Mouse (Mus musculus): ENCODE results near the gene Pyroxd1. TPM values are rescaled to one million over a fixed set of nuclear protein-coding genes. Genes with fewer than 3 reads are reported as not detected.

The Pyroxd1 gene
- 2.6 TPM for polyA plus RNA-seq (2012; fragmentation: generic; extraction: Trizol)
- long read RNA-seq, experiment 1, transcript Pyroxd1-201 (12 exons, 2,831 nt): major isoform, 16 of 17 reads
- long read RNA-seq, experiment 1, partial matches to known transcripts: 1 of 17 reads
- long read RNA-seq, experiment 1, other reads (novel, unspliced or antisense): 0 of 17 reads
- long read RNA-seq, experiment 2, transcript Pyroxd1-201 (12 exons, 2,831 nt): major isoform, 54 of 62 reads
- long read RNA-seq, experiment 2, partial matches to known transcripts: 1 of 62 reads
- long read RNA-seq, experiment 2, other reads (novel, unspliced or antisense): 6 of 62 reads

DNA sequence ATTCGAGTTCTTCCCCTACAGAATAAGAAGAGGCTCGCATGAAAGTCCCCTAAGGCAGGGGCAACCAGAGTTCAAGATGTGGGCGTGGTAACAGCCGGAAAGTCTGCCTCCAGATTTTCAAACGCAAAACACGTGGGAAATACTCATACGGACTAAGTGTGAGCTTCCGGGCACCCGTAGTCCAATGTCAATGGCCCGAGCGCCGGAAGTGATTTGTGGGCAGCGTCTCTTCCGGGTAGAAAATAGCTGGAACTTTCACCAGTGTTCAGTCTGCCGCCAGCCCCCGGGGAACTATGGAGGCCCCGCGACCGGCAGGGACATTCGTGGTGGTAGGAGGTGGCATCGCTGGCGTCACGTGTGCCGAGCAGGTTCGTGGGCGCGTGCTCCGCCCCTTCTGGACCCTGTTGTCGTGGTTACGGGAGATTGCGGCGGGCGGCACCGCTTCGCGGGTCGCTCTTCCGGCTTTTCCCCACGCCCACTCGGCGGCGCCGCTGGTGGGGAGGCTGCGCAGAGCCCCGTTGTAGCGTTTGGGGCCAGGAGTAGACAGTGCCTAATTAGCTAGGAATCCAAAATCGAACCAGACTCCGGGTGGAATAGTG, at the start of gene Pyroxd1:
Pyroxd1 (plus strand) TSS at position 215 of the 599 bp plus-strand sequence.
- peak within 1 kb of the TSS; percentile 64 for H3ac ChIP-seq (ENCODE audit: control insufficient read depth, insufficient read length, low read depth)
- peaks cover 3% of the 10 kb centered on the region for H3K79me3 ChIP-seq (ENCODE audit: low read depth)
- H3K79me2 ChIP-seq (ENCODE audit: control insufficient read depth, insufficient read depth): peaks cover 13% of the 10 kb centered on the region
- H3K4me3 ChIP-seq (ENCODE audit: insufficient read depth, poor library complexity, severe bottlenecking): peak within 1 kb of the TSS; percentile 48
- H3K27me3 ChIP-seq (ENCODE audit: control insufficient read depth, insufficient read depth, insufficient read length): no peaks in the 10 kb centered on the region
- TF ChIP-seq MYOD1 (IDR thresholded peaks at IDR 0.05; ENCODE audit: control insufficient read depth, insufficient read length, low read depth) (no peak), CTCF (IDR thresholded peaks at IDR 0.05; ENCODE audit: control insufficient read depth, insufficient read depth, insufficient read length) (no peak), FOSL1 (IDR thresholded peaks at IDR 0.05; ENCODE audit: insufficient read depth, low read length, poor library complexity, severe bottlenecking) (no peak), MYOG (IDR thresholded peaks at IDR 0.05; ENCODE audit: control insufficient read depth, extremely low read depth, insufficient read length) (no peak), CEBPB (IDR thresholded peaks at IDR 0.05; ENCODE audit: low read depth) (no peak), USF1 (IDR thresholded peaks at IDR 0.05; ENCODE audit: low read depth) (peak; percentile 51), MAX (IDR thresholded peaks at IDR 0.05) (peak; percentile 91)
- peaks cover 12% of the 10 kb centered on the region for H3K36me3 ChIP-seq (ENCODE audit: control insufficient read depth, insufficient read depth)

GRCm38 (mm10) chr6:142298098-142298497, 47.4 kb upstream of the Pyroxd1 start, which contains the start of gene Iapp:
TSS of gene Iapp (plus strand) at chr6:142298423.
- Histone ChIP-seq H3K79me2 (ENCODE audit: control insufficient read depth, insufficient read depth) (no peaks in the 10 kb centered on the region), H3K4me3 (ENCODE audit: insufficient read depth, poor library complexity, severe bottlenecking) (no peak within 1 kb of the TSS), H3K36me3 (ENCODE audit: control insufficient read depth, insufficient read depth) (no peaks in the 10 kb centered on the region), H3ac (ENCODE audit: control insufficient read depth, insufficient read length, low read depth) (no peak within 1 kb of the TSS), H3K79me3 (ENCODE audit: low read depth) (no peaks in the 10 kb centered on the region), H3K27me3 (ENCODE audit: control insufficient read depth, insufficient read depth, insufficient read length) (no peaks in the 10 kb centered on the region)
- TF ChIP-seq USF1 (IDR thresholded peaks at IDR 0.05; ENCODE audit: low read depth): no peak
- no peak for TF ChIP-seq FOSL1 (IDR thresholded peaks at IDR 0.05; ENCODE audit: insufficient read depth, low read length, poor library complexity, severe bottlenecking)
- TF ChIP-seq MYOG (IDR thresholded peaks at IDR 0.05; ENCODE audit: control insufficient read depth, extremely low read depth, insufficient read length): no peak
- no peak for TF ChIP-seq CTCF (IDR thresholded peaks at IDR 0.05; ENCODE audit: control insufficient read depth, insufficient read depth, insufficient read length)
- TF ChIP-seq MYOD1 (IDR thresholded peaks at IDR 0.05; ENCODE audit: control insufficient read depth, insufficient read length, low read depth): no peak
- no peak for TF ChIP-seq MAX (IDR thresholded peaks at IDR 0.05)
- no peak for TF ChIP-seq CEBPB (IDR thresholded peaks at IDR 0.05; ENCODE audit: low read depth)

DNA sequence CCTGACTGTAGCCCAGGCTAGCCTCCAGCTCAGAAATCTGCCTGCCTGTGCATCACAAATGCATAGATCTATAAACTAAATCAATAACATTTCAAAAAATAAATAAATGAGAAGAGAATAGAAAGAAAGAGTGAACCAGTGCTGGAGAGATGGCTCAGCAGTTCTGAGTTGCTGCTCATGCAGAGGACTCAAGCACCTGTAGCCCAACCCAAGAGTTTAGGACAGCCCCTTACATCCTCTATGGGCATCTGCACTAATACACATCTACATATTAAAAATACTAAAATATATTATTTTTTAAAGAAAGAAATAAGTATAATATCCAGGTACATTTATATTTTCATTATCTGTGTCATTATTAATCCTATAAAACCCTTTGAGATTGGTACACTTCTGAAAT, 40.4 kb upstream of the Pyroxd1 start:
- Histone ChIP-seq H3K36me3 (ENCODE audit: control insufficient read depth, insufficient read depth) (no peaks in the 10 kb centered on the region), H3K79me2 (ENCODE audit: control insufficient read depth, insufficient read depth) (no peaks in the 10 kb centered on the region), H3K79me3 (ENCODE audit: low read depth) (no peaks in the 10 kb centered on the region), H3K27me3 (ENCODE audit: control insufficient read depth, insufficient read depth, insufficient read length) (no peaks in the 10 kb centered on the region), H3ac (ENCODE audit: control insufficient read depth, insufficient read length, low read depth) (no peak overlapping the region), H3K4me3 (ENCODE audit: insufficient read depth, poor library complexity, severe bottlenecking) (no peak overlapping the region)
- TF ChIP-seq CEBPB (IDR thresholded peaks at IDR 0.05; ENCODE audit: low read depth) (no peak), MYOG (IDR thresholded peaks at IDR 0.05; ENCODE audit: control insufficient read depth, extremely low read depth, insufficient read length) (no peak), FOSL1 (IDR thresholded peaks at IDR 0.05; ENCODE audit: insufficient read depth, low read length, poor library complexity, severe bottlenecking) (no peak)

- no peak overlapping the region for H3K4me3 ChIP-seq (ENCODE audit: insufficient read depth, poor library complexity, severe bottlenecking)
- no peaks in the 10 kb centered on the region for H3K36me3 ChIP-seq (ENCODE audit: control insufficient read depth, insufficient read depth)
Measured at GRCm38 (mm10) chr6:142314285-142314684, 31.2 kb upstream of the Pyroxd1 start.

GRCm38 (mm10) chr6:142317106-142317505, 28.3 kb upstream of the Pyroxd1 start:
- Histone ChIP-seq H3K36me3 (ENCODE audit: control insufficient read depth, insufficient read depth) (no peaks in the 10 kb centered on the region), H3K4me3 (ENCODE audit: insufficient read depth, poor library complexity, severe bottlenecking) (no peak overlapping the region), H3K79me3 (ENCODE audit: low read depth) (no peaks in the 10 kb centered on the region), H3K27me3 (ENCODE audit: control insufficient read depth, insufficient read depth, insufficient read length) (no peaks in the 10 kb centered on the region), H3K79me2 (ENCODE audit: control insufficient read depth, insufficient read depth) (no peaks in the 10 kb centered on the region), H3ac (ENCODE audit: control insufficient read depth, insufficient read length, low read depth) (no peak overlapping the region)
- TF ChIP-seq FOSL1 (IDR thresholded peaks at IDR 0.05; ENCODE audit: insufficient read depth, low read length, poor library complexity, severe bottlenecking): no peak
- no peak for TF ChIP-seq MYOD1 (IDR thresholded peaks at IDR 0.05; ENCODE audit: control insufficient read depth, insufficient read length, low read depth)
- no peak for TF ChIP-seq CEBPB (IDR thresholded peaks at IDR 0.05; ENCODE audit: low read depth)
- TF ChIP-seq MAX (IDR thresholded peaks at IDR 0.05): no peak
- TF ChIP-seq CTCF (IDR thresholded peaks at IDR 0.05; ENCODE audit: control insufficient read depth, insufficient read depth, insufficient read length): no peak
- no peak for TF ChIP-seq USF1 (IDR thresholded peaks at IDR 0.05; ENCODE audit: low read depth)
- TF ChIP-seq MYOG (IDR thresholded peaks at IDR 0.05; ENCODE audit: control insufficient read depth, extremely low read depth, insufficient read length): no peak

More at GRCm38 (mm10) chr6:142314285-142314684, 31.2 kb upstream of the Pyroxd1 start:
- no peaks in the 10 kb centered on the region for H3K27me3 ChIP-seq (ENCODE audit: control insufficient read depth, insufficient read depth, insufficient read length)
- no peaks in the 10 kb centered on the region for H3K79me2 ChIP-seq (ENCODE audit: control insufficient read depth, insufficient read depth)
- TF ChIP-seq FOSL1 (IDR thresholded peaks at IDR 0.05; ENCODE audit: insufficient read depth, low read length, poor library complexity, severe bottlenecking) (no peak), USF1 (IDR thresholded peaks at IDR 0.05; ENCODE audit: low read depth) (no peak), CEBPB (IDR thresholded peaks at IDR 0.05; ENCODE audit: low read depth) (no peak), MYOG (IDR thresholded peaks at IDR 0.05; ENCODE audit: control insufficient read depth, extremely low read depth, insufficient read length) (no peak), MYOD1 (IDR thresholded peaks at IDR 0.05; ENCODE audit: control insufficient read depth, insufficient read length, low read depth) (no peak), MAX (IDR thresholded peaks at IDR 0.05) (no peak), CTCF (IDR thresholded peaks at IDR 0.05; ENCODE audit: control insufficient read depth, insufficient read depth, insufficient read length) (no peak)
- H3ac ChIP-seq (ENCODE audit: control insufficient read depth, insufficient read length, low read depth): no peak overlapping the region
- H3K79me3 ChIP-seq (ENCODE audit: low read depth): no peaks in the 10 kb centered on the region
